Mouse (Mus musculus) C2C12 (cell line): ENCODE results near the gene Fam213b.

Source experiments
- CEBPB ChIP-seq: IDR thresholded peaks from one replicate; pipeline ENCODE4 v1.6.1; 2011; ENCODE audit warnings: low read depth, mild to moderate bottlenecking, control low read depth, moderate library complexity
- CTCF ChIP-seq: IDR thresholded peaks from one replicate; pipeline ENCODE4 v1.5.1; 2011; ENCODE audit not compliant: control insufficient read depth, insufficient read depth, insufficient read length
- MAX ChIP-seq: IDR thresholded peaks from one replicate; pipeline ENCODE4 v1.6.1; 2011; ENCODE audit warnings: mild to moderate bottlenecking, control low read depth
- MYOG ChIP-seq: IDR thresholded peaks from one replicate; pipeline ENCODE4 v1.6.1; 2011; ENCODE audit not compliant: control insufficient read depth, insufficient read length; ENCODE audit errors: extremely low read depth
- USF1 ChIP-seq: IDR thresholded peaks from one replicate; pipeline ENCODE4 v1.6.1; 2011; ENCODE audit warnings: low read depth, mild to moderate bottlenecking, control low read depth, moderate library complexity

DNA sequence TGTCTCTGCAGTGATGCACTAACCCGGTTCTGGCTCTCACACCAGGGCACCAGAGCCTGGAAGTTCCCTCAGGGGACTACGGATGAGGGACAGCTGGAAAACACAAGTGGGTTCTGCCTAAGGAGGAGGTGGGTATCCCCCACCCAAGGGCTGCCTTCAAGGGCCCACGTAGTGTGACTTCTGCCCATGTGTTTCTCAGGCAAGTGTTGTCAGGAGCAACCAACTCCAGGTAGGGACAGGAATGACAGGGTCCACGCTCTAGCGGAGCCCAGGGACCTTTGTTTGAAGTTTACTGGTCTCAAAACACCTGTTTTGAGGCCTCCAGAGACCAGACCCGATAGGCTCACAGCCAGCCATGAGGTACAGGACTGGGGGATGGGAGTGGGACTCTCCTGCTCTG, 25.7 kb downstream of the Fam213b start:
- TF ChIP-seq CTCF = no peak
- TF ChIP-seq MYOG = no peak
- no peak for TF ChIP-seq MAX
- TF ChIP-seq USF1 = no peak
- no peak for TF ChIP-seq CEBPB
